Mouse (Mus musculus) myocyte (in vitro differentiated cells): ENCODE data around the gene Rnps1. TPM values are rescaled to one million over a fixed set of nuclear protein-coding genes. Genes with fewer than 3 reads are reported as not detected.
A peak's percentile ranks its signal among the peaks of the same experiment; 100 is the strongest.
"Not testable (repeated sequence)": the region's sequence is repeated elsewhere in the genome, so short reads cannot be mapped to it uniquely, and the experiment has no call there.

Experiments
- H3K27me3 ChIP-seq: one replicate; pipeline ENCODE4 v1.6.1; 2011; ENCODE audit not compliant: control insufficient read depth, insufficient read depth, insufficient read length
- H3K36me3 ChIP-seq: one replicate; pipeline ENCODE4 v1.6.1; 2011; ENCODE audit not compliant: control insufficient read depth, insufficient read depth
- H3K4me2 ChIP-seq: one replicate; pipeline ENCODE4 v1.6.1; 2011; ENCODE audit warnings: low read depth, control low read depth
- H3K4me3 ChIP-seq: one replicate; pipeline ENCODE4 v1.5.1; 2011; ENCODE audit warnings: mild to moderate bottlenecking, control low read depth, moderate library complexity
- H3K79me2 ChIP-seq: one replicate; pipeline ENCODE4 v1.6.1; 2011; ENCODE audit not compliant: control insufficient read depth, insufficient read depth
- H3ac ChIP-seq: one replicate; pipeline ENCODE4 v1.6.1; 2011; ENCODE audit not compliant: control insufficient read depth, insufficient read length
- CEBPB ChIP-seq: IDR thresholded peaks from 2 replicates; pipeline ENCODE4 v1.6.1; 2011; ENCODE audit warnings: mild to moderate bottlenecking, moderate library complexity; ENCODE audit not compliant: poor library complexity, insufficient read depth, severe bottlenecking
- E2F4 ChIP-seq: IDR thresholded peaks from one replicate; pipeline ENCODE4 v1.6.1; 2011; ENCODE audit warnings: mild to moderate bottlenecking, control low read depth, moderate library complexity; ENCODE audit not compliant: insufficient read depth
- MAX ChIP-seq: IDR thresholded peaks from one replicate; pipeline ENCODE4 v1.6.1; 2011; ENCODE audit warnings: low read depth, mild to moderate bottlenecking, control low read depth
- MYOD1 ChIP-seq, 3 experiments: IDR thresholded peaks; one replicate each; pipeline ENCODE4 v1.6.1; 2011; ENCODE audit warnings: control low read depth in 2 of 3, low read depth in 2 of 3, mild to moderate bottlenecking in 2 of 3, moderate library complexity in 1 of 3; ENCODE audit not compliant: insufficient read length in 2 of 3, control insufficient read depth in 1 of 3
- MYOG ChIP-seq, 3 experiments: IDR thresholded peaks; one replicate each; pipeline ENCODE4 v1.6.1; 2011; ENCODE audit warnings: control low read depth in 2 of 3, low read depth in 2 of 3, mild to moderate bottlenecking in 2 of 3; ENCODE audit not compliant: insufficient read length in 2 of 3, control insufficient read depth in 1 of 3, insufficient read depth in 1 of 3
- POLR2A ChIP-seq: IDR thresholded peaks from one replicate; pipeline ENCODE4 v1.6.1; 2011; ENCODE audit warnings: low read depth, mild to moderate bottlenecking, control low read depth, moderate library complexity; ENCODE audit not compliant: insufficient read length
- POLR2AphosphoS2 ChIP-seq: IDR thresholded peaks from one replicate; pipeline ENCODE4 v1.6.1; 2011; ENCODE audit warnings: low read depth, control low read depth; ENCODE audit not compliant: insufficient read length
- REST ChIP-seq: IDR thresholded peaks from one replicate; pipeline ENCODE4 v1.6.1; 2011; ENCODE audit warnings: mild to moderate bottlenecking, control low read depth, moderate library complexity; ENCODE audit not compliant: insufficient read depth, insufficient read length
- SRF ChIP-seq: IDR thresholded peaks from one replicate; pipeline ENCODE4 v1.6.1; 2011; ENCODE audit warnings: low read depth; ENCODE audit not compliant: control insufficient read depth, insufficient read length
- TCF12 ChIP-seq: IDR thresholded peaks from one replicate; pipeline ENCODE4 v1.6.1; 2011; ENCODE audit warnings: mild to moderate bottlenecking, control low read depth; ENCODE audit not compliant: poor library complexity, insufficient read depth, severe bottlenecking
- TCF3 ChIP-seq: IDR thresholded peaks from one replicate; pipeline ENCODE4 v1.6.1; 2011; ENCODE audit warnings: low read depth, control low read depth; ENCODE audit not compliant: insufficient read length
- USF1 ChIP-seq: IDR thresholded peaks from one replicate; pipeline ENCODE4 v1.6.1; 2011; ENCODE audit warnings: low read depth, mild to moderate bottlenecking, control low read depth, moderate library complexity
- polyA plus RNA-seq: library from polyadenylated mRNA; unstranded; fragments of >200 nt; fragmentation: generic; extraction: Trizol; gene quantifications from one replicate; pipeline ENCODE4 v1.2.1, GENCODE M21; 2012; ENCODE audit warnings: missing spikeins

Rnps1 gene
- polyA plus RNA-seq, 1 experiment, result 53.7 TPM

DNA sequence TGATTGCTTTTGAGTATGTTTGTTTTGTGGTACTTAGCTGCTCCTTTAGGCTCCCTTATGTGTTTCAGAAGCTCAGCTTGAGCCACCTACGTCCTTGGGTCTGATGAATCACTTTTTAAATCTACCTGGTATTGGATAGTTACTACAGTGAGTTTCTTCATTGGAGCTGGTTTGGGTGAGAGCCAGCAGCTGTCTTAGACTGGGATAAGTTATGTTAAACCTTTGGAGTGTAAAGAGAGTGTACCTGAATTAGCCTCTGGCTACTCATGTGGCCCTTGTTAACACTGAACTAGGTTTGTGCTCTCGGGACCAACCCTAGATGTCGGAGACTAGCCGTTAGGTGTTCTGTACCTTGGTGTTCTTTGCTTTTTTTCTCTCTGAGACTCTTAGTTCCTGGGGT, 8.7 kb downstream of the Rnps1 start:
- H3K79me2 ChIP-seq, result peaks cover 35% of the 10 kb centered on the region
- H3K36me3 ChIP-seq, result peaks cover 43% of the 10 kb centered on the region
- no peak overlapping the region for H3K4me2 ChIP-seq
- no peak overlapping the region for H3ac ChIP-seq
- no peak for TF ChIP-seq POLR2AphosphoS2
- TF ChIP-seq MYOD1 (IDR thresholded peaks at IDR 0.05; ENCODE audit: control insufficient read depth in 1 of 3, insufficient read length in 2 of 3, low read depth in 2 of 3), result no peak
- TF ChIP-seq TCF12, result no peak
- no peak for TF ChIP-seq REST
- no peak for TF ChIP-seq CEBPB
- TF ChIP-seq TCF3, result no peak
- no peak for TF ChIP-seq POLR2A
- TF ChIP-seq USF1, result no peak
- TF ChIP-seq E2F4, result no peak
- TF ChIP-seq SRF, result no peak
- TF ChIP-seq MYOG (IDR thresholded peaks at IDR 0.05; ENCODE audit: control insufficient read depth in 1 of 3, insufficient read depth in 1 of 3, insufficient read length in 2 of 3, low read depth in 2 of 3), result no peak
- TF ChIP-seq MAX, result no peak
- no peaks in the 10 kb centered on the region for H3K27me3 ChIP-seq
- no peak overlapping the region for H3K4me3 ChIP-seq

DNA sequence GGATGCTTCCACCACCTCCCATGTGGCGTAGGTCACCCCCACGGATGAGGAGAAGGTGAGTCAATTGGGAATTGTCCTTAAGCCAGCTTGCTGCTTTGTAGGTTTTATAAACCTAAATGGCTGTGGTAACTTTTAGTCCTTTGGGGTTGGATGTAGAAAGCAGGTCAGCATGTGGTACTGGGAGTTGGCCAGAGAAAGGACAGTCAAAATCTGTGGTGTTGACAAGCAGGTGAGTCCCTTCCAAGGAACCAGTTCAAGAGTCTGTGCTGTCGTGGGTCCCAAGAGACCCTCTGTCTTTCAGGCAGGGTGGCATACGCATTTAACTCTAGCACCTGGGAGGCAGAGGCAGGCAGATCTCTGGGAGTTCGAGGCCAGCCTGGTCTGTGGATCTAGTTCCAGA, 10.1 kb downstream of the Rnps1 start:
- no peak for TF ChIP-seq CEBPB
- Histone ChIP-seq H3K27me3 (no peaks in the 10 kb centered on the region), H3ac (no peak overlapping the region), H3K36me3 (peaks cover 35% of the 10 kb centered on the region), H3K4me2 (no peak overlapping the region), H3K4me3 (no peak overlapping the region), H3K79me2 (peaks cover 21% of the 10 kb centered on the region)

GRCm38 (mm10) chr17:24425326-24425725, 11.0 kb downstream of the Rnps1 start:
- H3K4me3 ChIP-seq, H3K4me2 ChIP-seq, H3ac ChIP-seq, H3K27me3 ChIP-seq: not testable (repeated sequence)
- peaks cover 30% of the 10 kb centered on the region for H3K36me3 ChIP-seq
- peaks cover 16% of the 10 kb centered on the region for H3K79me2 ChIP-seq

GRCm38 (mm10) chr17:24425905-24426304, 11.5 kb downstream of the Rnps1 start:
- no peaks in the 10 kb centered on the region for H3K27me3 ChIP-seq
- H3K79me2 ChIP-seq, result peaks cover 14% of the 10 kb centered on the region
- H3ac ChIP-seq, result peak overlapping the region; percentile 19
- peak overlapping the region; percentile 52 for H3K4me2 ChIP-seq
- peak overlapping the region; percentile 46 for H3K4me3 ChIP-seq
- peaks cover 27% of the 10 kb centered on the region for H3K36me3 ChIP-seq
- TF ChIP-seq TCF12, result no peak
- TF ChIP-seq MYOD1 (IDR thresholded peaks at IDR 0.05; ENCODE audit: control insufficient read depth in 1 of 3, insufficient read length in 2 of 3, low read depth in 2 of 3), result peak in 1 of 3 experiments; percentile 14

DNA sequence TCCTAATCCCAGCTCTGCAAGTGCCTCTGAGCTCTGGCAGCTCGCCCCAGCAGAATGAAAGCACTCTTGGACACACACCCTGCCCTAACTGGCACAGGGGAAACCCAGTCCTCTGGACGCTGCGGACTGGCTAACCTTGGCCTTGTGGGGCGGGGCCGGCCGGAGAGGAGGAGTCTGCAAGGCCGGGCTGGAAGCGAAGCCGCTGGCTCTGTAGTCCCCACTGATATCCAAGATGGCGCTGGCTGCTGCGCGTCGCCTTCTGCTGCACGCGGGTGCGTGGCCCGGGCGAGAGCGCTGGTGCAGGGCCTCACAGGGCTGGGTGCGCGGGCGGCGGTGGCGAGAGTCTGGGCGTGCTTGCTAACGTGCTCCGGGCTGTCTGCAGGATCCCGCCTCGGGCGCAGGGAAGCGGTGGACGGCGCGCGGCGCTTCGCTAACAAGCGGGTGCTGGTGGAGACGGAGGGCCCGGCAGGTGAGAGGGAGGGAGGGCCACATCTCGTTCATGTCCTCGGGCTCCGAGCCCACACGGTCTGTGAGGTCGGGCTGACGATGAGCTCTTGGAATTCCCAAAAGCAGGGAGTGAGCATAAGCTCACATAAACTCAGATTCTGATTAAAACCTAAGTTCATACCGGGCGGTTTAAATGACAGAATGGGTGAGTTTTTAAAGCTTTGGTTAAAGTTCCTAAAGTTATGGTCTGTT, 12.3 kb downstream of the Rnps1 start, which contains the start of gene Eci1:
Gene Eci1, plus strand, starts transcription at position 171 of the 699 bp plus-strand sequence.
- TF ChIP-seq TCF3, result no peak
- no peak for TF ChIP-seq REST
- TF ChIP-seq POLR2A, result peak; percentile 100
- TF ChIP-seq E2F4, result no peak
- no peak for TF ChIP-seq MAX
- peak in 1 of 3 experiments; percentile 36 for TF ChIP-seq MYOD1 (IDR thresholded peaks at IDR 0.05; ENCODE audit: control insufficient read depth in 1 of 3, insufficient read length in 2 of 3, low read depth in 2 of 3)
- no peak for TF ChIP-seq SRF
- TF ChIP-seq MYOG (IDR thresholded peaks at IDR 0.05; ENCODE audit: control insufficient read depth in 1 of 3, insufficient read depth in 1 of 3, insufficient read length in 2 of 3, low read depth in 2 of 3), result no peak
- peak; percentile 99 for TF ChIP-seq POLR2AphosphoS2
- TF ChIP-seq USF1, result no peak

GRCm38 (mm10) chr17:24427170-24427557, 12.8 kb downstream of the Rnps1 start:
- TF ChIP-seq USF1 (no peak), MYOD1 (IDR thresholded peaks at IDR 0.05; ENCODE audit: control insufficient read depth in 1 of 3, insufficient read length in 2 of 3, low read depth in 2 of 3) (no peak), E2F4 (no peak), POLR2AphosphoS2 (no peak)
- H3K79me2 ChIP-seq, result peaks cover 6% of the 10 kb centered on the region
- peak overlapping the region; percentile 46 for H3K4me3 ChIP-seq
- no peaks in the 10 kb centered on the region for H3K27me3 ChIP-seq
- H3K36me3 ChIP-seq, result peaks cover 16% of the 10 kb centered on the region
- peak overlapping the region; percentile 73 for H3K4me2 ChIP-seq
- peak overlapping the region; percentile 19 for H3ac ChIP-seq

More for the DNA sequence above, 12.3 kb downstream of the Rnps1 start, which contains the start of gene Eci1:
- Histone ChIP-seq H3K27me3 (no peaks in the 10 kb centered on the region), H3ac (peak within 1 kb of the TSS; percentile 19), H3K4me3 (peak within 1 kb of the TSS; percentile 46), H3K79me2 (peaks cover 7% of the 10 kb centered on the region), H3K4me2 (peak within 1 kb of the TSS; percentile 73), H3K36me3 (peaks cover 20% of the 10 kb centered on the region)
